Mouse (Mus musculus) WW6 (cell line): ENCODE data around the gene Lrwd1.
A peak's percentile ranks its signal among the peaks of the same experiment; 100 is the strongest.
"Not testable (repeated sequence)": the region's sequence is repeated elsewhere in the genome, so short reads cannot be mapped to it uniquely, and the experiment has no call there.

ENCODE experiments used
- DNase-seq: peaks from one replicate; pipeline ENCODE4 v3.0.0-alpha.2; 2013; ENCODE audit warnings: low read depth, low spot score

The Lrwd1 gene

GRCm38 (mm10) chr5:136147704-136148103, 11.8 kb upstream of the Lrwd1 start:
- no peak for DNase-seq

GRCm38 (mm10) chr5:136146936-136147335, 11.1 kb upstream of the Lrwd1 start:
- no peak for DNase-seq

GRCm38 (mm10) chr5:136144606-136145430, 8.9 kb upstream of the Lrwd1 start:
- no peak for DNase-seq

GRCm38 (mm10) chr5:136143161-136143755, 7.4 kb upstream of the Lrwd1 start:
- peak; percentile 33 for DNase-seq

- DNase-seq, result no peak
Observed at GRCm38 (mm10) chr5:136142746-136143145, 6.9 kb upstream of the Lrwd1 start.

- DNase-seq, result no peak
Observed at GRCm38 (mm10) chr5:136140057-136140482, 4.2 kb upstream of the Lrwd1 start.

GRCm38 (mm10) chr5:136139393-136139792, 3.5 kb upstream of the Lrwd1 start:
- DNase-seq, result no peak

- DNase-seq, result no peak
Observed at GRCm38 (mm10) chr5:136137658-136138274, 1.9 kb upstream of the Lrwd1 start.

GRCm38 (mm10) chr5:136136292-136136990, 567 bp upstream of the Lrwd1 start:
- no peak for DNase-seq

- no peak for DNase-seq
Observed at GRCm38 (mm10) chr5:136122165-136122564, 13.7 kb downstream of the Lrwd1 start.

- no peak for DNase-seq
Observed at GRCm38 (mm10) chr5:136116784-136117112, 19.1 kb downstream of the Lrwd1 start.

GRCm38 (mm10) chr5:136115891-136116783, 19.7 kb downstream of the Lrwd1 start, which contains the start of gene Polr2j:
Gene Polr2j (plus strand): TSS chr5:136116631.
- peak; percentile 87 for DNase-seq

GRCm38 (mm10) chr5:136113546-136113945, 22.3 kb downstream of the Lrwd1 start:
- DNase-seq, result not testable (repeated sequence)

- DNase-seq, result no peak
Observed at GRCm38 (mm10) chr5:136109042-136109441, 26.8 kb downstream of the Lrwd1 start.

- no peak for DNase-seq
Observed at GRCm38 (mm10) chr5:136108486-136108885, 27.4 kb downstream of the Lrwd1 start.

- DNase-seq, result peak; percentile 82
Observed at GRCm38 (mm10) chr5:136104511-136104910, 31.4 kb downstream of the Lrwd1 start.

GRCm38 (mm10) chr5:136102099-136102820, 33.6 kb downstream of the Lrwd1 start:
- DNase-seq, result peak; percentile 92

GRCm38 (mm10) chr5:136098536-136098935, 37.3 kb downstream of the Lrwd1 start:
- no peak for DNase-seq

GRCm38 (mm10) chr5:136095089-136095488, 40.8 kb downstream of the Lrwd1 start:
- DNase-seq, result no peak

GRCm38 (mm10) chr5:136094249-136095010, 41.4 kb downstream of the Lrwd1 start:
- no peak for DNase-seq
